Mouse (Mus musculus) kidney, adult 2 months (tissue): ENCODE measurements at regions not wholly inside any gene's neighbourhood (a gene's known extent, or its start where the extent isn't known, plus 50 kb on each side); places are given as distances from the start of the nearest gene placed in this dataset.

Source experiments
- CTCF ChIP-seq: fragments of 200-500 bp; conservative IDR thresholded peaks from 2 replicates; pipeline ENCODE4 v1.5.1; 2011; ENCODE audit warnings: low read depth, mild to moderate bottlenecking, control low read depth, low read length, moderate library complexity, mixed read lengths; ENCODE audit not compliant: insufficient read depth, insufficient read length
- POLR2A ChIP-seq: fragments of 200-500 bp; IDR thresholded peaks from one replicate; pipeline ENCODE4 v1.6.1; 2011; ENCODE audit warnings: low read depth, low read length, control low read depth

DNA sequence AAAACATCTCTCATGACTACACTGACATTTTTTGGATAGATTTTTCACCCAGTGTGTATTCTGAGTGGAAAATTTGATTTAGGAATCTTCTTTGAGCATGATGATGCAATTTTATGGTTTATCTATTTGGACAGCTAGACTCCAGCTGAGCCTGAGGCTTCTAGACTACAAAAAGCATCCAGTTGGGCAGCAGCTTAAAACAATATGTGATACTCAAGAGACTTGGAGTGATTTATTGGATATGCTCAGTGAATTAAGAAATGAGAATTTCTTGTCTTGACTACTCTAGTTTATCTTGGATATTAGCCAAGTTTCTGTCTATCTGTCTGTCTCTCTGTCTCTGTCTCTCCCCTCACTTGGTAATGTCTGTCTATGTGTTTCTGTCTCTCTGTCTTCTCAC lies 228.4 kb downstream of the Csl start:
- TF ChIP-seq POLR2A (no peak), CTCF (no peak)
